Mouse (Mus musculus): Measurements from ENCODE around the gene Spsb2. TPM values are rescaled to one million over a fixed set of nuclear protein-coding genes. Genes with fewer than 3 reads are reported as not detected.
"Not testable (repeated sequence)": the region's sequence is repeated elsewhere in the genome, so short reads cannot be mapped to it uniquely, and the experiment has no call there.

The Spsb2 gene
- polyA plus RNA-seq, 1 experiment from 2014 or later = 7.9 TPM

DNA sequence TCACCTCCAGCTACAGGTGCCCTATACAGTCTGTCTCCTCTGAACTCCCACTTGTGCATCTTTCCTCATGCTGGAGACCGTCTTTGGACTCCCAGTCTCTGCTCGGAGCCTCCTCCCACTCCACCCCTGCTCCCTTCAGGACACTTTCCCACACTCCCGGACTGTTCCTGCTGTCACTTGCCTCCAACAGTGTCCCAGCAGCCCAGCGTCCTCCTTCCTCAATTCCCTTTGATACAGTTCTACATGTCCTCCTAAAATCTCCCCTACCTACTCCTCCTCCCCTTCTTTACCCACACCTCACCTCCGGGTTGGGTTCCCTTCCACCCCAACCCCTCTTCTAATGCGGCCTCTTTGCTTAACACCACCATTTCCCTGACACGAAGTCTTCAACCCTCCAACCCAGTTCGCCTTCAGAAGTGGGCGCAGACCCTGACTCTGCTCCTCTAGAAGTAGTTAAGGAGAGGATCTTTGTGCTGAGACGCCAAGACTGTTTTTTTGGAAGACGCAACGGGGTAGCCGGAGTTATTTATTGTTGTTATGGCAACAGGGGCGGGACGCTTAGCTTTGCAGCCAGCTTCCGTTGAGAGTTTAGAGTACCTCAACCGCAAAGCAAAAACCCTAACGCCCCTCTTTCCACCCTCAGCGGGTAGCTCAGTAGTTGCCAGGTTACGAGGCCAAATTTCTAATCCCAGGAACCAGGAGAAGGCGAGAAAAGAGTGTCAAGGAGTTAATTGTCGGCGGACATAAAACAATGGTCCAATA is 29.1 kb upstream of the Spsb2 start, which contains the start of gene Lrrc23:
Gene Lrrc23, minus strand, starts transcription at position 506 of the 762 bp plus-strand sequence.
- Histone ChIP-seq H3K9me3 (replicated peaks) (no peaks in the 10 kb centered on the region), H3K36me3 (no peaks in the 10 kb centered on the region), H3K4me1 (peaks cover 22% of the 10 kb centered on the region), H3K9ac (replicated peaks) (peak within 1 kb of the TSS; percentile 32; the same call in 1 of the 2 replicates), H3K27me3 (replicated peaks) (0 out of 2 replicates have a peak, but pooled peaks cover 4% of the 10 kb centered on the region), H3K27ac (replicated peaks) (no peak within 1 kb of the TSS; the same call in 1 of the 2 replicates), H3K4me2 (peak within 1 kb of the TSS; percentile 71), H3K4me3 (replicated peaks) (peak within 1 kb of the TSS; percentile 39)
- WGBS = 3% methylated on average over 23 of the region's 23 CpGs
- ATAC-seq (ENCODE audit: low FRiP score) = peak; percentile 62; the same call in 1 of the 2 replicates

DNA sequence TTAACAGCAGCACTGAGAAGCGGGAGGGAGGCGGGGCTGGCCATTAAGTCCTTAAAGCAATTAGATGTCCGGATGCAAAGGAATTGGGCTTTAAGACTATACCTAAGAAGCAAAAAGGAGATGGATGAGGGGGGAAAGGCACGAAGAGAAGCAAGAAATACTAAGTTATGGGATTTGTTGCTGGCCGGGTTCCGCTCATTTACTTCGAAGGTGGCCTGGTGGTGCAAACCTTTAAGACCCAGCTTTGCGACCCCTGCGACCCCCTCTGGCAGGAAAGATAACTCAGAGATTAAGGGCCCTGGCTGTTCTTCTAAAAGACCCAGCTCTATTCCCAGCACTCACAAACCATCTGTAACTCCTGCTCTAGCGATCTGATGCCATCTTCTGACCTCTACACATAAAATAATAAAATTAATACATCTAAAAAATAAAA is 28.5 kb upstream of the Spsb2 start:
- Histone ChIP-seq H3K4me3 (replicated peaks) (peak overlapping the region; percentile 39), H3K4me1 (peaks cover 22% of the 10 kb centered on the region), H3K27ac (replicated peaks) (no peak overlapping the region; the same call in 1 of the 2 replicates), H3K27me3 (replicated peaks) (0 out of 2 replicates have a peak, but pooled peaks cover 4% of the 10 kb centered on the region), H3K9ac (replicated peaks) (peak overlapping the region; percentile 32; the same call in 1 of the 2 replicates), H3K36me3 (no peaks in the 10 kb centered on the region), H3K9me3 (replicated peaks) (no peaks in the 10 kb centered on the region), H3K4me2 (peak overlapping the region; percentile 71)
- ATAC-seq (ENCODE audit: low FRiP score) = 0 out of 2 replicates have a peak, but pooled peaks have one; percentile 29
- 5% methylated on average over 10 of the region's 10 CpGs for WGBS

DNA sequence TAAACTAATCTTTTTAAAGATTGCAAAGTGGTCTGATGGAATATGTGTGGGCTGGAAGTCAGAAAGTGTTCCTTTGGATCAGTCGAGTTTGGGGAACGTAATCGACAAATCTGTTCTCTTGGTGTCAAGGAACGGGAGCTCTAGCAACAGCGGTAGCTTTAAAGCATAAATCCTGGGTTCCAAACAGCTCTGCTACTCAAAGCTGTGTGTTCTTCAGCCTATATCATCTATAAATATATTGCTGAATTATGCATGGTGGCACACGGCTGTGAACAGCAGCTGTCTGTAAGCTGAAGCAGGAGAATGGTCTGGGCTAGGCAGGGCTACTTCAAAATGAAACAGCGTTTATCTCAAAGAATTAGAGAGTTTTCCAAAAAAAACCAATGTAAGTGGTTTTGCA is 27.5 kb upstream of the Spsb2 start:
- H3K27me3 ChIP-seq (replicated peaks) = 0 out of 2 replicates have a peak, but pooled peaks cover 4% of the 10 kb centered on the region
- H3K4me3 ChIP-seq (replicated peaks) = no peak overlapping the region
- H3K27ac ChIP-seq (replicated peaks) = no peak overlapping the region
- H3K36me3 ChIP-seq = no peaks in the 10 kb centered on the region
- ATAC-seq (ENCODE audit: low FRiP score) = no peak
- peaks cover 22% of the 10 kb centered on the region for H3K4me1 ChIP-seq
- no peak overlapping the region for H3K9ac ChIP-seq (replicated peaks)
- H3K4me2 ChIP-seq = no peak overlapping the region
- H3K9me3 ChIP-seq (replicated peaks) = no peaks in the 10 kb centered on the region
- WGBS = 85% methylated on average over 7 of the region's 7 CpGs

DNA sequence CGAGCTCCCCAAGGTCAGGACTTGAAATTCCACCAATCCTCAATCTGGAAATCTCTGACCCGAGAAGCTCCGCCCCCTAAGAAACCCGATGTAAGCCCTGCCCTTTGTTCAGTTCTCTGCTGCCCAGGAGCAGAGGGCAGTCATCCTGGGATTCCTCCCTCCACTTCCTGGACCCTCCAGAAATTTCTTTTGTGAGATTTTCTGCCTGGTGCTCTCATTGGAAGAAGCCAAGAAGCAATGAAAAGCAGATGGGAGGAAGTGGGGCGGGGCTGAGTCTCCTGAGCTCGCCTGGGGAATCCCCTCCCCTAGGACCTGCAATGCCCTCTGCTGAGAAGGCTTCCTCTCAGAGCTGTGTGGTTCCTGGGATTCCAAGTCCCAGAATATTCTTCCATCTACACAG is 26.0 kb upstream of the Spsb2 start:
- no peak overlapping the region for H3K4me3 ChIP-seq (replicated peaks)
- no peaks in the 10 kb centered on the region for H3K9me3 ChIP-seq (replicated peaks)
- H3K27me3 ChIP-seq (replicated peaks) = 0 out of 2 replicates have a peak, but pooled peaks cover 4% of the 10 kb centered on the region
- peak overlapping the region; percentile 13; the same call in 1 of the 2 replicates for H3K4me2 ChIP-seq
- no peaks in the 10 kb centered on the region for H3K36me3 ChIP-seq
- peaks cover 22% of the 10 kb centered on the region for H3K4me1 ChIP-seq
- H3K27ac ChIP-seq (replicated peaks) = no peak overlapping the region
- WGBS = 29% methylated on average over 6 of the region's 6 CpGs
- no peak for ATAC-seq (ENCODE audit: low FRiP score)
- H3K9ac ChIP-seq (replicated peaks) = no peak overlapping the region; the same call in 1 of the 2 replicates

DNA sequence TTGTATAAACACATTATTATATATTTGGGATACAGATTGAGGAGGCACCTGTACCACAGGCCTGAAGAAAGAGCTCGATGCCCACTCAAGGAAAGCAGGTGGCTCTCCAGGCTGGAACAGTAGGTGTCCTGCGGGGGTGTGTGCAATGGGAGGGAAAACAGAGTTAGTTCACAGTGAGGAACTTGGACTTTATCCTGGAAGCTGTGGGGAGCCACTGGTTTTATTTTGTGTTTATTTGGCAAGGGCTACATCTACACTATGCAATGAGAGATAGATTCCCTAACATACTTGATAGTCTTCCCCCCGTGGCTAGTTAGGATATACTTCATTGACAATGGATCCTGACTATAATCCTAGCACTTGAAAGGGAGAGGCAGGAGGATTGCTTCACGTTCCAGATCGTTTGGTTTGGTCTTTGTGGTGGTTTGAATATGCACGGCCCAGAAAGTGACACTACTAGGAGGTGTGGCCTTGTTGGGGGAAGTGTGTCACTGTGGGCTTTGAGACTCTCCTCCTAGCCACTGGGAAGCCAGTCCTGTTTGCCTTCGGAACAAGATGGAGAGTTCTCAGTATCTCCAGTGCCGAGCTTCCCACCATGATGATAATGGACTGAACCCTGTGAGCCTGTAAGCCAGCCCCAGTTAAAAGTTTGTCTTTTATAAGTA is 21.6 kb upstream of the Spsb2 start:
- Histone ChIP-seq H3K9me3 (replicated peaks) (no peaks in the 10 kb centered on the region), H3K27ac (replicated peaks) (no peak overlapping the region), H3K4me2 (no peak overlapping the region), H3K4me3 (replicated peaks) (no peak overlapping the region), H3K9ac (replicated peaks) (no peak overlapping the region), H3K27me3 (replicated peaks) (no peaks in the 10 kb centered on the region), H3K4me1 (peaks cover 6% of the 10 kb centered on the region; the same call in 1 of the 2 replicates), H3K36me3 (no peaks in the 10 kb centered on the region)
- ATAC-seq (ENCODE audit: low FRiP score) = no peak
- WGBS = 47% methylated on average over 8 of the region's 8 CpGs

DNA sequence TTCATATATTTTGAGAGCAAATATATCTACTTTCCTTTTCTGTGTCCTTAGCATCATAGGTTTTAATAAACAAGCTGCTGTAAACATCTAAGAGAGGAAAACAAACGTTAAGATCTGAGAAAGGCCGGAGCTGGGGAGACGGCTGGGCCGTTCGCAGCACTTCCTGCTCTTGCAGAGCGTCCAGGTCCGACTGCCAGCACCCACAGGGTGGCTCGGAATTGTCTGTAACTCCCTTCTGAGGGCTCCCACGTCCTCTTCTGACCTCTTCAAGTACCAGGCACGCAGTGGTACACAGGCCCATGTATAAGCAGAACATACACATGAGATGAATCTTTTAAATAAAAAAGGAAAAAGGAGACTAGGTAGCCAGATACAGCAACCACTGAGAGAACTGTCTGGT is 20.7 kb upstream of the Spsb2 start:
- Histone ChIP-seq H3K4me1 (peaks cover 1% of the 10 kb centered on the region; the same call in 1 of the 2 replicates), H3K9ac (replicated peaks) (no peak overlapping the region), H3K4me3 (replicated peaks) (no peak overlapping the region), H3K27me3 (replicated peaks) (no peaks in the 10 kb centered on the region), H3K36me3 (no peaks in the 10 kb centered on the region), H3K9me3 (replicated peaks) (no peaks in the 10 kb centered on the region), H3K4me2 (no peak overlapping the region), H3K27ac (replicated peaks) (no peak overlapping the region)
- WGBS = 82% methylated on average over 10 of the region's 10 CpGs
- ATAC-seq (ENCODE audit: low FRiP score) = no peak

DNA sequence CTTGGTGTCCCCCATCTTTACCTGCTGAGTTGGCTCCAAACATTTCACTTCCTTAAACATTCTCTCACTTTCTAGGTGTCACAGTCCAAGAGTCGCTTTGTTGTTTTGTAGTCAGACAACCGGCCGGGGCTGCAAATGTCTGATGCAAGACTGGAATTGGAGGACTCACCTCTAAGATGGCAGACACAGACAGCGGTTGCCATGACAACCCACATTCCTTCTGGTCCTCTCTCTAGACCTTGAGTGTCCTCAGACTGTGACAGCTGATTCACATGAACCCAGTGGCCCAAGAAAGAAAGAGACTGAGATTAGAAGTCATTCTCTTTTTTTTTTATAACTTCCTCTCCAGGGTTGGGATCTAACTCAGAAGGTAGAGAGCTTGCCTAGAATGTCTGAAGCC is 18.9 kb upstream of the Spsb2 start:
- ATAC-seq (ENCODE audit: low FRiP score) = no peak
- WGBS = 89% methylated on average over 4 of the region's 4 CpGs

DNA sequence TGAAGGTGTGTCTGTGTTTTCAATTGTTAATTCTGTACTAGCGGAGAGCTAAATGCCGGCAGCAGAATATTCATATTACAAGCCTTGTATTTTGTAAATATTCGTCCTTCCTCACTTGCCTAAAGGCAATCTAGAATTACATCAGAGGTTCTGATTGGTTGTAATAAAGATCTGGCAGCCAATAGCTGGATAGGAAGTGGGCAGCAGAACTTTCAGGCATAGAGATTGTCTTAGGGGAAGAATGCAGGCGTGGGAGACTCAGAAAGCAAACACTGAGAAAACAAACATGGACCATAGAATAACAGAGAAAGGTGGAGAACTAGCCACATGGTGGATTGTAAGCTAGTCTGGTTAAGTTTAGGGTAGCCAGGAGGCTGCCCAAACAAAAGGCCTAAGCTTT is 18.3 kb upstream of the Spsb2 start:
- Histone ChIP-seq H3K4me2 (no peak overlapping the region), H3K27me3 (replicated peaks) (no peaks in the 10 kb centered on the region), H3K9me3 (replicated peaks) (no peaks in the 10 kb centered on the region), H3K4me1 (no peaks in the 10 kb centered on the region), H3K27ac (replicated peaks) (no peak overlapping the region), H3K9ac (replicated peaks) (no peak overlapping the region), H3K4me3 (replicated peaks) (no peak overlapping the region), H3K36me3 (no peaks in the 10 kb centered on the region)
- WGBS = 80% methylated on average over 4 of the region's 4 CpGs
- no peak for ATAC-seq (ENCODE audit: low FRiP score)

More for the DNA sequence above, 18.9 kb upstream of the Spsb2 start:
- Histone ChIP-seq H3K4me2 (no peak overlapping the region), H3K27ac (replicated peaks) (no peak overlapping the region), H3K9ac (replicated peaks) (no peak overlapping the region), H3K9me3 (replicated peaks) (no peaks in the 10 kb centered on the region), H3K4me3 (replicated peaks) (no peak overlapping the region), H3K4me1 (no peaks in the 10 kb centered on the region), H3K36me3 (no peaks in the 10 kb centered on the region), H3K27me3 (replicated peaks) (no peaks in the 10 kb centered on the region)

DNA sequence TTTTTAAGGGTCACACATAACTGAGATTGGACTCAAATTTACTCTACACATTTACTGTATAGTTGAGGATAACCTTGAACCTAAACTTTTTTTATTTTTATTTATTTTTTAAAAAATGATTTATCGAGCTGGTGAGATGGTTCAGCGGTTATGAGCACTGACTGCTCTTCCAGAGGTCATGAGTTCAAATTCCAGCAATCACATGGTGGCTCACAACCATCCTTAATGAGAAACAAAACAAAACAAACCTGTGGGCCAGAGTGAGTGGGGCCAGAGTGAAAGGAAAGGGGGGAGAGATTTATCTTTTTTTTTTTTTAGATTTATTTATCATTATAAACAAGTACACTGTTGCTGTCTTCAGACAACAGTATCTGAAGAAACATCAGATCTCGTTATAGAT is 16.6 kb upstream of the Spsb2 start:
- H3K4me3 ChIP-seq (replicated peaks) = no peak overlapping the region
- H3K9ac ChIP-seq (replicated peaks) = no peak overlapping the region
- no peak for ATAC-seq (ENCODE audit: low FRiP score)
- H3K36me3 ChIP-seq = no peaks in the 10 kb centered on the region
- no peaks in the 10 kb centered on the region for H3K27me3 ChIP-seq (replicated peaks)
- no peaks in the 10 kb centered on the region for H3K9me3 ChIP-seq (replicated peaks)
- H3K4me2 ChIP-seq = no peak overlapping the region
- no peak overlapping the region for H3K27ac ChIP-seq (replicated peaks)
- 87% methylated on average over 3 of the region's 3 CpGs for WGBS
- no peaks in the 10 kb centered on the region for H3K4me1 ChIP-seq

DNA sequence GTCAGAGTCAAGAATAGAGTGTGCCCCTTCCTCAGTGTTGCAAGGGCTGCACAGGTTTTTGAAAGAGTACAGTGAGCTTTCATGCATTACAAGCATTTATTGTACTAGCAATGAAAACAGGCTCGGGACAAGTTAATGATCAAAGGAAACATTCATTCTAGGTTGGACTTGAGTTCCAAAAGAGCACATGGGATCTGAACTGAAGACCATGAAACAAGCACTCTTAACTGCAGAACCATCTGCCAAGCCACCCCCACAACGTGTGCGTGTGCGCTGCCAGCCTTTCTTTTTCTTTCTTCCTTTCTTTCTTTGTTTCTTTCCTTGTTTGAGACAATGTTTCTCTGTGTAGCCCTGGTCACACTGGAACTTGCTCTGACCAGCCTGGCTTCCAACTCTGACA is 12.7 kb upstream of the Spsb2 start:
- Histone ChIP-seq H3K9me3 (replicated peaks) (no peaks in the 10 kb centered on the region), H3K4me3 (replicated peaks) (no peak overlapping the region), H3K27me3 (replicated peaks) (no peaks in the 10 kb centered on the region), H3K9ac (replicated peaks) (no peak overlapping the region), H3K4me2 (no peak overlapping the region), H3K27ac (replicated peaks) (no peak overlapping the region), H3K4me1 (no peaks in the 10 kb centered on the region), H3K36me3 (no peaks in the 10 kb centered on the region)
- WGBS = 61% methylated on average over 4 of the region's 4 CpGs
- ATAC-seq (ENCODE audit: low FRiP score) = no peak

DNA sequence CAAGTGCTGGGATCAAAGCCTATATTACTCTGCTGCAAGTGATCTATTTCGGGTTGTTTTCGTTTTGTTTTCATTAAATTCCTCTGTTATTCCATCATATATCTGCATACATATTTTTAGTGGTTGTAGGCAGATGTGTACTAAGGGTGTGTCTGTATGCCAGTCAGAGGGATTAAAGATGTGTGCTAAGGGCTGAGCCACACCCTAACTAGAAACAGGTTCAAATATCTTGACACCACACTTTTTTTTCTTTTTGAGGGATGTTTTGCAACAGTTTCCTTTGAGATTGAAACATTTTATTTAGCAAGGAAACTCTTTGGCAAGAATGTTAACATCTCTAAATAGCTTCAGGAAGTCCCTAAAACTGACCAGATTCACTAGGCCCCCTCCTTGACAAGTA is 12.3 kb upstream of the Spsb2 start:
- H3K4me3 ChIP-seq (replicated peaks) = no peak overlapping the region
- no peak for ATAC-seq (ENCODE audit: low FRiP score)
- H3K27ac ChIP-seq (replicated peaks) = no peak overlapping the region
- H3K4me1 ChIP-seq = no peaks in the 10 kb centered on the region
- H3K4me2 ChIP-seq = no peak overlapping the region
- H3K9me3 ChIP-seq (replicated peaks) = no peaks in the 10 kb centered on the region
- H3K36me3 ChIP-seq = no peaks in the 10 kb centered on the region
- 78% methylated on average over 2 of the region's 2 CpGs for WGBS
- no peak overlapping the region for H3K9ac ChIP-seq (replicated peaks)
- no peaks in the 10 kb centered on the region for H3K27me3 ChIP-seq (replicated peaks)

DNA sequence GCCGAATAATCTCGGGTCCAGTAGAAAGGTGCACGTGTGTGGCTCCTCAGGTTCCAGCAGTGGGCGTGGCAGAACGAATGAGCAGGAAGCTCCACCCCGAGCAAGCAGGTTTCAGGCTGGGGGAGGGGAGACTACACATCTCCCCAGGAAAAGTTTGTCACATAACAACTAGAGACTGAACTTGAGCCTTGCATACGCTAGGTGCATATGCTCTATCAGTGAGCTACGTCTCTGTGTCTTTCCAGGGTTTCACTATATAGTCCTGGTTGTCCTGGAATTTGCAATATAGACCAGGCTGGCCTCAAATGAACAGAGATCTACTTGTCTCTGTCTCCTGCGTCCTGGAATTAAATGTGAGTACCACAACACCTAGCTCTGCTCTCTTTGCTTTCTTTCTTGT is 6.1 kb upstream of the Spsb2 start:
- WGBS = 18% methylated on average over 6 of the region's 9 CpGs
- H3K4me2 ChIP-seq; H3K27me3 ChIP-seq (replicated peaks); H3K9me3 ChIP-seq (replicated peaks); H3K9ac ChIP-seq (replicated peaks); ATAC-seq (ENCODE audit: low FRiP score); H3K4me3 ChIP-seq (replicated peaks); H3K36me3 ChIP-seq; H3K27ac ChIP-seq (replicated peaks): not testable (repeated sequence)
- H3K4me1 ChIP-seq = peaks cover 14% of the 10 kb centered on the region

Measured in neural tube, embryonic 15.5 days (tissue).